Mouse (Mus musculus): ENCODE measurements around the gene Slc24a2.

- TF ChIP-seq GATA1 (IDR thresholded peaks at IDR 0.05; ENCODE audit: borderline replicate concordance, low read length) (no peak), FLI1 (IDR thresholded peaks at IDR 0.05; ENCODE audit: low read length) (no peak)
Observed at GRCm38 (mm10) chr4:87037592-87037991, 192.7 kb downstream of the Slc24a2 start.
